Mouse (Mus musculus) lung, postnatal 25 days (tissue): ENCODE data around the gene Cass4.

Experiments used
- DNase-seq: peaks from one replicate; pipeline ENCODE4 v3.0.0; 2022; ENCODE audit warnings: low spot score

Cass4 gene

GRCm38 (mm10) chr2:172440640-172441005 is 47.0 kb downstream of the Cass4 start:
- no peak for DNase-seq

DNA sequence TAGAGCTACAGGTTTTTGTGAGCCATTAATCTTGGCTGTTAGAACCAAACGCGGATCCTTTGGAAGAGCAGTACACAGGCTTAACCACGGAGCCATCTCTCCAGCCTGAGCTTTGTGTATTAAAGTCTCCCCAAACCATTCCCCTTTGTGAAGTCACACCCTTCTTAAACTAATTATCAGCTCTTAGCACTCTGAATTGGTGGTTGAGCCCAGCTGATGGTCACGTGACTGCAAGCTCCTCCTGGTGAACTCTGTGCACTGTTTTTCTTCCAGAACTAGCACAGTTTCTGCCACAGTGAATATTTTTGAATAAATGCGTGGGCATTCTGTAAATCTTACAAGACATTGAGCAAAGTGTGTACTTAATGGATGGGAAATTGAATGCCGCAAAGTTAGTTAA is 47.6 kb downstream of the Cass4 start:
- no peak for DNase-seq

- no peak for DNase-seq
Measured at GRCm38 (mm10) chr2:172445617-172446016, 52.0 kb downstream of the Cass4 start.

DNA sequence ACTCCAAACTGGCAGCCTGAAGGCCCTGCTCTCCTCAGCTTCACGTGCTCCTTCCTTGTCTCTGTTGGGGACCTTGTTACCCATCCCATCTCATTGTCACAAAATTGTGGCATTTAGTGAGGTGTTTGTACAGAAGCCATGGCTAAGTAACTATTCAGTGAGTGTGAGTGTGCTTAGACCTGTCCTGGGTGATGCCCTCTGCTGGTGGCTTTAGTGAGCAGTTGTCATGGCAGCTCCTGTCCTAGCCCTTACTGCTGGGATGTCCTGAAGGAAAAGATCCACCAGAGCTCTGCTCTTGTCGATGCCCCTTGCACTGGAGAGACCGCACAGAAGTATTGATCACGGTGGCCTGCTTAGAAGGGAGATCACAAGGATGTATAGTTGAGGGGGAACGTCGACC is 53.7 kb downstream of the Cass4 start:
- no peak for DNase-seq

DNA sequence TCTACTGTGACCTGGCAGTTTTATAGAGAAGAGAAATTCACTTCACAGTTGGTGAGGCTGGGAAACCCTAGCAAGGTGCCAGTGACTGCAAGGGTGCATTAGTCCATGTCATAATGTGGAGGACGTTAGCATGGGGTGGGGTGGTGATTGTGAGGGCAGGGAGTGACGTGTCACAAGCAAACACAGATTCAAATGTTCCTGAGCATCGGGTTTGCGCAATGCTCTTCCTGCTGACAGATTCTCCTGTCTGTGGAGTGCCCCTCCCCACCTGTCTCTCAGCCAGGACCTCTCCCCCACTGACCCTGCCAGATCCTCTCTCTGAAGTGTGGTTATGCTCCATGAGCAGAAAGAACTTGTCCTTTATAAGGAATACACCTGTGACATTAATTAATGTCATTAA is 54.7 kb downstream of the Cass4 start:
- no peak for DNase-seq

DNA sequence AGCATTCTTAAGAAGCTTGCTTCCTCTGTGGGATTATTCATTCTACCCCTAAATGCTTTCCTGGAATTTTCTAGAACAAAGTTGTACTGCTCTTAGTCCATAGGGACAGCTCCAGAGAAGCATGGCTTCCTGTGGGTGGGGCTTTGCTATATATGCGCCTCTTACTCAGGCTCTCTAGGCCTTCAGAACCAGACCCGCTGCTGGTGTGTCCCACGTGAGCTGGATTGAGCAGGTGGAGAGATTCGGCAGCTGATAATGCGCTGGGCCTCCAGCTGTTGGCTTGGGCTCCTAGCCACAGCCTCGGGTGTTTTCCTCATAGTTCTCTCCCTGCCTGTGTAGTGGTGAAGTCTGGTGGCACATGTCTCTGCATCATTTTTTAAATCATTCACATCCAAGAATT is 57.0 kb downstream of the Cass4 start:
- no peak for DNase-seq

DNA sequence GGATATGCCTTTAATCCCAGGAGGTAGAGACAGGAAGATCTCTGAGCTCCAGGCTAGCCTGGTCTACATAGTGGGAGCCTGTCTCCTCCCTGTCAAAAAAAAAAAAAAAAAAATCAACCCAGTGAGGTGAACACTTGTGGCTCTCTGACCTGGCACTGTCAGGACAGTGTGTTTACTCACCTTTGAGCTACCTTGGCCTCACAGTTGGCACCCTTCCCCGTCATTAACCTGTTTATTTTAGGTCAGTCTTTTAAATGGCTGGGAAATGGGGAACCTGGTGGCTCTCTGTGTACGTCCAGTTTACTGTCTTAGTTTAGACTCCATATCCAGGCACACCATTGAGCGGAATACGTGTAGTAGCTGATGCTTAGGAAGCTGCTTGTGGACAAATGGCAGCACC is 58.4 kb downstream of the Cass4 start:
- DNase-seq: no peak

- DNase-seq: no peak
Measured at GRCm38 (mm10) chr2:172452458-172452857, 58.9 kb downstream of the Cass4 start.

- no peak for DNase-seq
Measured at GRCm38 (mm10) chr2:172458496-172458895, 64.9 kb downstream of the Cass4 start, which contains the start of gene Gcnt7. Gcnt7 (minus strand) TSS chr2:172458596.

DNA sequence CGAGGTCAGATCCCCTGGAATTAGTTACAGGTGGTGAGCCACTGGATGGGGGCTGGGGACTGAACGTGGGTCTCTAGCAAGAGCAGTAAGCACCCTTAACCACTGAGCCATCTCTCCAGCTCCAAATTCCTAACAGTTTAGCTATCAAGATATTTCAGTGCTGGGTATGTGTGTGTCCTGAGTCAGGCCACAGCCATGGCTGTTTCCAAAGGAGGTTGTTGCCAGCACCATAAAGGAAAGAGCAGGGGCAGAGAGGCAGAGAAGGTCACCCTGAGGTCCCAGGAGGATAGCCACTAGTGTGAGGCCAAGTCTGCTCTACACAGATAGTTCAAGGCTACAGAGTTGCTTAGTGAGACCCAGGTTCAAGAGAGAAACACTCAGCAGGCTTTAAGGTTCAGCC is 67.1 kb downstream of the Cass4 start:
- no peak for DNase-seq

- DNase-seq: no peak
Measured at GRCm38 (mm10) chr2:172462813-172463212, 69.2 kb downstream of the Cass4 start.

- DNase-seq: no peak
Measured at GRCm38 (mm10) chr2:172466427-172467132, 73.0 kb downstream of the Cass4 start.

GRCm38 (mm10) chr2:172467206-172467605 is 73.6 kb downstream of the Cass4 start:
- no peak for DNase-seq

- peak; percentile 10 for DNase-seq
Measured at GRCm38 (mm10) chr2:172468346-172468819, 74.8 kb downstream of the Cass4 start.

DNA sequence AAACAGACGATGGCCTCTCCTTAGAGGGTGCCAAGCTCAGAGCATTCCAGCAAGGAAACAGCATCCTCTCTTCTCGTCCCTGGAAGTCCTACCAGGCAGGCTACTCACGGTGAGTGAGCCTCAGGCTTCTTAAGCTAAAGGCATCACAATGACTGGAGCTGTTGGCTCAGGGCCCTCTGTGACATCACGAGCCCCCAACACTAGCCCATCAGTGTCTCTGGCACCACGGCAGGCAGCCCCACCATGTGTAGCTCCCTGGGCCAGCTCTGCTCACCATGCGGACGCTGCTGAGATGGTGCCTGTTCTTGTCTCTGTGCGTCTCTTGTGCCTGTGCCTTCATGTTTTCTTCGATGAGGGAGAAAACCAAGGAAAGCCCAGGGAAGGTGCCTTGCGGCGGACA is 78.7 kb downstream of the Cass4 start, which contains the start of gene Fam209:
Gene Fam209, plus strand, starts transcription at position 203 of the 400 bp plus-strand sequence.
- no peak for DNase-seq

DNA sequence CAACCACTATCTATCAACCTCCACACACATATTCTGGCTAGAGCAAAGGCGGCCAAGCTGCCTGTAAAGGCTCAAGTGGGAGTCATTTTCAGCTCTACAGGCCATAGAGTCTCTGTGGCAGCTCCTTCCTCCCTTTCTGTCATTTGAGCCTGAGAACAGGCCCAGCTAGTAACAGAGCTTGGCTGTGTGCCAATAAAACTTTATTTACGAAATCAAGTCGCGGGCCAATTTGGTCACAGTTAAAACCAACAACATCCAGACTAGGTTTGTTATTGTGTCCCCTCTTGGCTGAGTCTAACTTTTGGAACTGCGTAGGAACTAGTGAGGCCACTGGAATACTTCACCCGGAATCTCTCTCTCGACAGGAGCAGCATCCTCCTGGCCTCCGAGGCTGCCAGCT is 80.0 kb downstream of the Cass4 start:
- peak; percentile 12 for DNase-seq

- DNase-seq: no peak
Measured at GRCm38 (mm10) chr2:172474970-172475369, 81.4 kb downstream of the Cass4 start.

- no peak for DNase-seq
Measured at GRCm38 (mm10) chr2:172476707-172477260, 83.2 kb downstream of the Cass4 start.

- DNase-seq: no peak
Measured at GRCm38 (mm10) chr2:172477350-172477749, 83.8 kb downstream of the Cass4 start.

DNA sequence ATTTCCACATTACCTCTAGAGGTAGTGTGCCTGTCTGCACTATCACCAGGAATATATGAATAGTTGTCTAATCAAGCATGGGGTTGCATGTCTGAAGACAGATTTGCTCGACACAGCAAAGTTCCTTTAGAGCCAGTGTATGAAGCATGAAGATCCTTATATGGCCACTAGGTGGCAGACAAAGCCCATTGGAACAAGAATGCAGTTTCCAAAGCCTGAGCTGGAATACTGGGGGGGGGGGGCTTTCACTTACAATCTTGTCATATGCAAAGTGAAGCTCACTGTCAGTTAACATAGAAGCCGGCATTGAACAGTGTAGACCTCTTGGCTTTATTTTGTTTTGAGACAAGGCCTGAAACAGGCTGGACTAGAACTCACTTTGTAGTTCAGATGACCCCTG is 84.3 kb downstream of the Cass4 start:
- DNase-seq: peak; percentile 45

- no peak for DNase-seq
Measured at GRCm38 (mm10) chr2:172480296-172480695, 86.7 kb downstream of the Cass4 start.

DNA sequence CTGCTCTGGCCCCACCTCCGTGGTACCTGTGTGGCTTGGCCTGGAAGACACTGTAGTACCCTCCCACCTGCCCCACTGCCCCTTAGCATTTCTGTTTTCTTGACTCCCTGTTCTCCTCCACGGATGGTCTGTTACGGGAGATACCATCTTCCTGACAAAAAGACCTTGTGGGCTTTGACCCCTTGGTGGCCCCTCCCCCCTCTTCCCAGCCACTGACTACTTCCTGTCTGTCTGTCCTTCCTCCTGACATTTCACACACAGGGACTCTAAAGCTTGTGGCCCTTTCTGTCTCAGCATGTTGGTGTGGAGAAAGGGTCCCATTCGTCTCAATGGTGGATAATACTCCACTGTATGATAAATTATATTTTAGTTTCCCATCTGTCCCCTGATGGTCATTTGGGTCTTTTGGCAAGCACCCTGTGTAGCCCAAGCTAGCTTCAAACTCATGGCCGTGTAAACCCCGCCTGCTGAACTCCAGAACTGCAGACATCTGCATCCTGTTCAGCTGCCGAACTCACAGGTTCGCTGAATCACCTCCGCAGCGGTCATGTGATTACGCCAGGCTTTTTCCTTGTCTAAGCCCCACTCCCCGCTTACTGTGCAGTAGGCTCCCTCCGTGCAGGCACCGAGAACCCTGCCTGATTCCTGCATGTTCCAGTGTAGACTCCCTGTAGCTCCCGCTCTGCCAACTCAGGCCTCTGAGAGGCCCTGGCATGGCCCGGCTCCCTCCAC is 88.2 kb downstream of the Cass4 start:
- no peak for DNase-seq
